Mouse (Mus musculus) large intestine, adult 2 months (tissue): ENCODE measurements around the gene Slc38a1. TPM values are rescaled to one million over a fixed set of nuclear protein-coding genes. Genes with fewer than 3 reads are reported as not detected.

Experiments
- DNase-seq: peaks from one replicate; pipeline ENCODE4 v3.0.0-alpha.2; 2012; ENCODE audit warnings: low read depth, low spot score
- WGBS: fragments of 180-500 bp; shearing (Covaris S2); methylation state at CpG from one replicate; pipeline ENCODE4 v1.1.7; 2018; 5-methylcytosine and 5-hydroxymethylcytosine counted together
- polyA plus RNA-seq: library from polyadenylated mRNA; depleted of rRNA; stranded (reverse); fragments of >200 nt; gene quantifications from 2 replicates; pipeline ENCODE4 v1.2.3, GENCODE M21; 2012

Slc38a1 gene
- polyA plus RNA-seq, 1 experiment: 17.3 TPM

DNA sequence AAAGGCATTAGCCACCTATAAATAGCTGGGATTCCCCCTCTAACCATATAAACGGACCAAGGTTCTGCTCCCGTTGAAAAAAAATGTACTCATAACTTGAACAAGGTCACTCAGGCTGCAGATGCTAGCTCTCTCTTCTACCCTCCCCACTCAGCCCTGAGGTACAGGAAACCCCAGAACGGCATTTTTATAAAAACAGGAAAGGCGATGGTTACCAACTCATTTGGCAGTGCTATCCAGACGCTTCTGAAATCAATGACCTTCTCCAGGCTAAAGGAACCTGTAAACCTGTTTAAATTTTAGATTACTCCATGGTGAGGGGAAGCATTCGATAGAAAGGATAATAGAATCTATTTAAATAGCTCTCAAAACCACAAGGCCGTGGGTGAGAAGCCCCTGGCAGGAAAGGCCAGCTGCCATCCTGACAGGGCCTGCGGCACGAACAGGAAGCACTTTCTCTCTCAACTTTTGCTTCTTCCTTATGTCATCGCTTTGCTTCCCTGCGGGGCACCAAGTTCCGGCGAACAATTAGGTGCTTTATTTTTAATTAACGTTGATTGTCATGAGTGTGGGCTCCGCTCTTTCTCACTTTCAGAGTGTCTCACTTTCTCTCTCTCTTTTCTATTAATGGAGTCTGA lies 59.2 kb downstream of the Slc38a1 start:
- WGBS: 85% methylated on average over 15 of the region's 15 CpGs
- DNase-seq: no peak

DNA sequence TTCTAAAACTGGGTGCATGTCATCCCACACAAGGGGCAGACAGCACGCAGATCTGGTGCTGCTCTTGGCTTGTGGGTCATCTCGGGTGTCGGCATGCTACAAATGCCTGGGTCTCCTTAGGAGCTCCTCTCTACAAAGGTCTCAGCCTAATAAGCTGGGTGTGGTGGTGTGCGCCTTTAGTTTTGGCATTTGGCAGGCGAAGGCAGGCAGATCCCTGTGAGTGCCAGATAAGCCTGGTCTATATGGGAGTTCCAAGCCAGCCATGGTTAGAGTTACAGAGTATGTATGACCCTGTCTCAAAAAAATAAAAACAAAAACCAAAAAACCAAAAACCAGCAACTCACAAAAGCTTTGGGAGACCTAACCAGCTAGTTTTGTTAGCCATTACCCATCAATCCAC lies 65.7 kb downstream of the Slc38a1 start:
- 94% methylated on average over 5 of the region's 5 CpGs for WGBS
- no peak for DNase-seq

DNA sequence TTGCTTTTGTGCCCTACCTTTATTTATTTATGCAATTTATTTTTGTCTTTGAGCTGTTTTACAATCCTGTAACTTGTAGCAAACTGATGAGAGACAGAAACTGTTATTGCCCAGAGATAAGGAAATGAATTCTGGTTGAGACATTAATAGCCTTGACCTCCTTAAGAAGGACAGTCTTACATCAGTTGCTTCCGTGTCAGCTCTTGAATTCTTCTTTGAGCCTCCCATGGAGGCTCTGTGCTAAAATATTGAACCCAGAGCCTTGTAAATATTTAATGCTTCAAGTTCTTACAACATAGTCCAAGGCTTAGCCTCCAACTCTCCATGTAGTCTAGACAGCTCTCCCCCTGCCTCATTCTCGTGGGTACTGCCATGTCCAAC lies 73.7 kb downstream of the Slc38a1 start:
- 12% methylated on average over 2 of the region's 2 CpGs for WGBS
- no peak for DNase-seq

DNA sequence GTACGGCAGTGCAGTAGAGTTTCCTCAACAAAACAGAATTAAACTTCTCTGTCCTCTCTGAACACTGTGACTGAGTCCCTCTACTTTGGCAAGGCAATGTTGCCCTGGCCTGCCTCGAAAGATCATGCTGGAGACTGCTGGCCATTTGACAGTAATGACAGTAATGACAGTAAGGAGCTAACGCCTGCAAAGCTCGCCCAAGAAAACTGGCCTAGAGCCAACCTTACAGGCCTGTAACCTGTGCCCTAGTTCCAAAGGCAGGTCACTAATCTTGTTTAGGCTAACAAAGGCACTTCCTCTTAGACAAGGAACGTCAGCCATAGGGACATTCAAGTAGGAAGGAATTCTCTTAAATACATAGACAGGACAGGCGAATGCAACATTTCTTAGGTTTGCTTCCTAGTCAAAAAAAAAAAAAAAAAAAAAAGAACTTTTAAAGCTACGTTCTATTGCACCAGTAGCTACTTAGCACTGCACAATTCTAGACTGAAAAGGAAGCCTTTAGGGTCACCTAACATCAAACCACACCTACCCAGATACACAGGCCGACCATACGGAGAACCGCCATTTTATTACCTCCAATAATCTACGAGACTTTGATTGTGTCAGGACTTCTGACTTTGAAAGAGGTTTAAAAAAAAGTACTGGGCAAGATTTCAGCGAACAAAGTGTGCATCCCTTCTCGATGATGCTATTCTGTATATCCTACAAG lies 74.3 kb downstream of the Slc38a1 start:
- DNase-seq: peak; percentile 94
- 22% methylated on average over 13 of the region's 13 CpGs for WGBS

DNA sequence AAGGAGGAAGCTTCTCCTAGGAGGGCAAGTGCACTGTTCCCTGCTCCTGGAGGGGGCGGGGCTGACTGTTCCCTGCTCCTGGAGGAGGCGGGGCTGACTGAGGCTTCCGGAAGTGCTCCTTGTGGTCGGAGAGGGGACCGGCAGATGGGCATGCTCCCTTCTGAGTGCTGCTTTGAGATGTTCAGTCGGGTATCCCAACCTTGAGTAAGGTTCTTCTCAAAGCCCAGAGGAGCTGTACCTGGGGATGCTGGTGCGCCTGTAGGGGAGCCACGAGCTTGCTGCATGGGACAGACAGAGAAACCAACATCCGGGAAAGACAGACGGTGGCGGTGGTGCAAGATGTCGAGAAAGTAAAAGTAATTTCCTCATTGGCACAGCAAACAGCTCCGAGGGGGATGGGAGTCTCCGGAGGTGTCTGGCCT lies 75.9 kb downstream of the Slc38a1 start:
- DNase-seq: peak; percentile 67
- 10% methylated on average over 14 of the region's 14 CpGs for WGBS

DNA sequence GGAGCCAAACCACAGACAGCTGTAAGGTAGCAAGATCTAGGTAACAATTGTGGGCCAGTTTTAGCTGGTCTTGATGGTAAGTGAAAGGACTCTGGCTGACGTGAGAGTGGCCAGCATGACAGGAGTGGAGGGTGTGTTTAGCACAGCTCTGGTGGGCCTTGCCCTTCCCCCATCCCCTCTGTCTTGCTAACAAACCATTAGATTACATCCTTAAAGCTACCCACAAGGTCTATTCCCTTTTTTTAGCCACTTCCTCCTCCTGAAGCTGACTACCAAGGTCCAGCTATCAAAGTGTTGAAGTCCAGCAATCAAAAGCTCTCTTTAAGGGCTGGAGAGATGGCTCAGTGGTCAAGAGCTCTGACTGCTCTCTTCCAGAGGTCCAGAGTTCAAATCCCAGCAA lies 78.9 kb downstream of the Slc38a1 start:
- 85% methylated on average over 1 of the region's 1 CpGs for WGBS
- DNase-seq: no peak

DNA sequence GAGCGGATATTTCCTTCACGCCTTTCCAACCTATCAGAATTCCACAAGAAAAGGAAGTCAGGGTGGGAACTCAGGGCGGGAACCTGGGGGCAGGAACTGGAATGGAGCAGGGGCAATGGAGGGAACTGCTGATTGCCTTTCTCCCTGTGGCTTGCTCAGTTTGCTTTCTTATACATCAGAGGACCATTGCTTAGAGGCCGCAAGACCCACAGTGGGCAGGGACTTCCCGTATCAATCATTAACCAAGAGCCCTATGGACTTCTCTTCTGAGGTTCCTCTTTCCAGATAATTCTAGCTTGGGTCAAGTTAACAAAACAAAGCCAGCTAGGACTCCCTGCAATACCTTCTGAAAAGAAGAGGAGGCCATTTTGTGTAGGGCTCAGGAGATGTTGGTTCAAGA lies 80.2 kb downstream of the Slc38a1 start:
- no peak for DNase-seq
- 80% methylated on average over 5 of the region's 5 CpGs for WGBS

DNA sequence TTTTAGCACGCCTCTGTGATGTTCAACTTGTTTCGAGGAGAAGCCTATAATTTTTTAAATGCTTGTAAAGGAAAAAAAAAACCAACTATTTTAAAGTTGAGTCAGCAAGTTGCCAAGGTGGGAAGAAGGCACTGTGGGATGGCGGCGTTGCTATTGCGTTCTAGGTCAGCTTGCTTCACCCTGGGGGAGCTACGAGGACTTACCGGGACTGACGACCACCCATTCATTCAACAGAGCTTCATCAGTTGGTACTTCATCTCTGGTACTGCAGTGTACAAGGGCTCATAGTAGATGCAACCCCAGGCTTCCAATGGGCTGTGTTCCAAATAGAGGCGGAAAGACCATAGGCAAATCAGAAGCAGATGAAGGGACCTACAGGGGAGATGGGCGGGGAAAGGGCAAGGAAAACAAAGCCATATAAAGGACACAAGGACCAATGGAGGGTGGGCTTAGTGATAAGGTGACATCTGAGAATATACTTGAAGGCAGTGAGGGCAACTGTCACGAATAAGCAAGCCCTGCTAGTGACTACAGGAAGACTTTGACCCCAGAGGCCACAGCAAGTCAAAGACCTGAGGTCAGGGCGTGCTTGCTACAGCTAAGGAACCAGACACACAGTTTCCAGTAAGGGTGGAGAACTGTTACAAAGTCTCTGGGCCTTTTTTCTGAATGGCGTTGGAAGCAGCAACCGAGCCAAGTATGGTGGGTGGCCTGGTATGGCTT lies 82.0 kb downstream of the Slc38a1 start:
- WGBS: 87% methylated on average over 14 of the region's 14 CpGs
- DNase-seq: no peak

DNA sequence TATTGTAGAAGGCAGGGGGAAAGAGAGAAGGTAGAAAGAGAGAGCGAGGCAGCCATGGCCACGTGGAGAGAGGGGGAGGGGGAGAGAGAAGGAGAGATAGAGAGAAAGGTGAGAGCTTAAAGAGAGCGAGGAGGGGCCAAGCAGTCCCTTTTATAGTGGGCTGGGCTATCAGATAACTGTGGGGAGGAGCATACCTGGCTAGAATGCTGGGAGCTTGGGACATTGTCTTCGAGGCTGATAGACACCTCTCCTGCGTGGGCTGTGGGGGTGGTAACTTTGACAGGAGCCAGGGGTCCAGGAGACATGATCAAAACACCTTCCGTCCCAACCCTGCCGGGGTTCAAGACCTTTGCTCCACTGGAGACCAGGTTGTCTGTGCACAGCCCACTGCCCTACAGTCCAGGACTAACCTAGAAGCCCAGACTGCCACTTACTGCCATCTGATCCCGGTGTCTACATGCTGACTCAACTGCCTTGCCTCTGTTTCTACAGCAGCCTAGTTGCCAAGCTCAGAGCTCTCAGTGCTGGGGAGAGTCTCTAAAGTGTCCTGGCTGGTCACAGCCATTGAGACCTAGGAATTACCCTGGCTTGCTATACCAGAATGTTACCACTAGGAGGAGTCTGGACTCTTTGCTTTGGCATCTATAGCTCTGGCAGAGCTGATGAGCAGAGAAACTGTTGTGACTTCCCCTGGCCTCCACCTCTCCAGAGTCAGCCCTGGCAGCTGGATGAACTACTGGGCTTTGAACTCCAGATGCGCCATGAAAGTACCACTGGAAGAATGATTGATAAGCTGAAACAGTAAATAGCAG lies 90.9 kb downstream of the Slc38a1 start:
- DNase-seq: no peak
- 59% methylated on average over 9 of the region's 9 CpGs for WGBS

DNA sequence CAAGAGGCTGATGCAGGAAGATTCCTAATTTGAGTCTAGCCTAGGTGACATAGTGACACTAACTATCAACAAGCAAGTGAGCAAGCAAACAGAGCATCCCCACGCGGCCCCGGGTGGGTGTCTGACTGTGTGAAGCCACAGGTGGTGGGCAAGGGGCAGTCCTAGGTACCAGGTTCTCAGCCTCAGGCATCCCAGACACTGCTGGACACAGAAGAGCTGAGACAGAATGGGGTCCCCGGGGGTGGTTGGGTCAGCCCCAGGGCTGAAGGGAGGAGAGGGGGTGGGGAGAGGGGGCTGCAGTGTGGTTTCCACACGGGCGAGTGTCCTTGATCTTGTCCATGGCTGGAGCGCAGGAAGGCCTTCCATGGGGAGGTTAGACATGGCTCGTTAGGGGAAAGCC lies 91.6 kb downstream of the Slc38a1 start:
- 92% methylated on average over 8 of the region's 8 CpGs for WGBS
- no peak for DNase-seq

DNA sequence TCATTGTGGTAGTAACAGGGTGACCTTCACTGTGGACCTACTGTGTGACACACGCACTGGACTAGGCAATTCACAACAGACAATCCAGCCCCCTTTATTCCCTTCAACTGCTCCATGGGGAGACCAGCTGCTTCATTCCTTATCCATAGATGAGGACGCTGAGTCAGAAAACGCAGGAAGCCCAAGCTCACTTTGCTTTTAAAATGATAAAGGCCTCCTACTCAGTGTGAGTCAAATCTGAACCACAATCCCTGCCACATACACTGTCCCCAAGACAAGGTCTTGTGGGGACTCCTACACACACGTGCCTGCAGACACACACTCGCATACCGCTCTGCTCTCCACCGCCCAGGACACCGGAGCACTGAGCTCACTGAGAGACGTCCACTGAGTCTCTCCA lies 94.3 kb downstream of the Slc38a1 start:
- no peak for DNase-seq
- WGBS: 89% methylated on average over 9 of the region's 9 CpGs

DNA sequence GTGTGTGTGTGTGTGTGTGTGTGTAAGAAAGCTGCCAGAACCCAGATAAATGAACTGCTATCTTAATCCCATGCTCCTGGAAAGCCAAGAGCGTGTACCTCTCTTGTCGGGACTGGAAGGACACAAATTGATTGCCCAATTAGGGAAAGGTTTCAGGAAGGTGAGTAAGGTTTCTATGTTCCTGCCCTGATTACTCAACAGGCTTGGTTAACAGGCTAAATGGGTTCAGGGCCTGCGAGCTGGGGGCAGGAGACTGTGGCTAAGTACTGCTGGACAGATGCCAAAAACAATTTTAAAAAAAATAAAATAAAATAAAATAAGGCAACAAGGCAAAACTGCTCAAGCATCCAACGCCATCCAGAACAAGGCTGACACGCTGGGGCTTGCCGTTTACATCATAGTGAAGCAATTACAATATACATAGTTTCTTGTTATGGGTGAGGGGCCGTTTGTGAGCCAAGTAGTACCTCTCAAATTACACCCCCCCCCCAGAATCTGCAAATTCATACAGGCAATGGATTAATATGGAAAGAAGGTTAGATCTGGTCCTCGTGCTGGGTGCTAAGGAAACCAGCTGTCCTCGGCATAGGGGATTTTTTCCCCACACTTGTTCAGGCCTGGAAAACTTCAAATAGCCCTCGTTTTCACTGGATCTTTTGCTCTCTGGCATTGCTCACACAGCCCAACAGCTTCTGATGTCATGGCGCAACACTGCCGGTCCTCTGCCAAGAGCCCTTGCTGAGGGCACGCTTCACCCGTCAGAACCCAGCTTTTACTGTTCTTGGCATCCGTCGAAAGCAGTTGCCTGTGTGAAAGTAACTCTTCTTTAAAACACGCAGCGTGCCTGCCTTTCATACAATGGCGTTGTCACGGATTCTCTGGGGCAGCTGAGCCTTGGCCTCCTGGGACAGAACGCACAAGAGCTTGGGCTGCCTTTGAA lies 95.2 kb downstream of the Slc38a1 start:
- 69% methylated on average over 21 of the region's 21 CpGs for WGBS
- no peak for DNase-seq

DNA sequence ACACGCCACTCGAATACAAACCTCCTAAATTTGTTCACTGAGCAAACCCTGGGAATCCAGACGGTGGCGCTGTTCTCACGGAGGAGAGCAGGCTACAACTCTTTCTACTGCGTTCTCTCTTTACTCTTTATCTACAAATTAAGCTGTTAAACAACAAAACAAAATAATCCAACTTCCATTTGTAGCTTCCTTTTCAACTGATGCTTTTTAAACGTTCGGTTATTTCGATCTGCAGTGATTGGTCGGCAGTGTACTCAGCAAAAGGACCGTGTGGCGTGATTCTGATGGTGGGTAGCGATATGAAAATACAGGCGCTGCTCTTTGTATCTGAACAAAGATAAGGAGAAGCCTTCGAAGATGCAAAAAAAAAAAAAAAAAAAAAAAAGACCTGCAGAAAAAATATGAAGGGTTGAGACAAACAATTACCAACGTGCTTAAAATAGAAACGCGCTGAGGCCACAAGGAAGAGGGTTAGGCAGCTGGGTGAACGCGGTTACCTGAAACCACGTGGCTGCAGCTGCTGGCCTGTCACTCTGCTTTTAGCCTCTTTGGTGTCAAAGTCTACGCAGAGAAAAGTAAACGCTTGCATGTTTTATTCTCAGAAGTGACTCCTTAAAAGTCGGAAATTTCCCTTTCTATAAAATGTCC lies 99.4 kb downstream of the Slc38a1 start:
- WGBS: 1% methylated on average over 24 of the region's 24 CpGs
- DNase-seq: no peak

DNA sequence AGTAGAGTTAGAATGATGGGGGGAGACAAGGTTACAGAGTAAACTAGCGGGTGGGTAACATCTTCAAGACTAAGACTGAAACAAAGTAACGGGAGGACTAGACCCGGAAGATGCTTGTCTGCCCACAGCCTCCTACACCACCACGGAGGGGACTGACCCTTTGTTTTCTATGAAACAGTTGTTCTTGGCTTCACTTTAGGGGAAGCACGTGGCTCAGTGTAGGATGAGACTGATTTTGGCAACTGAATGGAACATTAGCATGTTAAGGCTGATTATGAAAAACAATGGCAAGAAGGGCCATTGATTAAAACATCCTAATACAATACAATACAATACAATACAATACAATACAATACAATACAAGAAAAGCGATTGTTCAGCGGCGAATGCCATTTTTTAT lies 100.6 kb downstream of the Slc38a1 start:
- no peak for DNase-seq
- 83% methylated on average over 8 of the region's 8 CpGs for WGBS

DNA sequence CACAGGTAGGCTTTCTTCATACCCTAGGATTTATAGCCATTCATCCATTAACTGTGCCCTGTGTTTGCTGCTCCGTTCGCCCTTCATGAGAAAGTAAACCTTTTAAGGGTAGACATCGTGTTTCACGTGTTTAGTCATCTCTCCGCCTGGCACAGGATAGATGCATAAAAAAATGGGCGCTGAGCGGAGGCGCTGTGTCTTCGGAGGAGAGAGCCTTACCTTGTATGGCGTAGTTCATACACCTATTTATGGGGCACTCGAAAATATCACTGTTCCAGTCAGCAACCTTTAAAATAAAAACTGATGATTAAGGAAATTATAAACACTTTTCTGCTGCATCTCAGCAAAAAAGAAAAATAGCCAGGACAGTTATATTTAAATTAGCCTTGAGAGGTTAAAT lies 105.4 kb downstream of the Slc38a1 start:
- no peak for DNase-seq
- 46% methylated on average over 11 of the region's 11 CpGs for WGBS

DNA sequence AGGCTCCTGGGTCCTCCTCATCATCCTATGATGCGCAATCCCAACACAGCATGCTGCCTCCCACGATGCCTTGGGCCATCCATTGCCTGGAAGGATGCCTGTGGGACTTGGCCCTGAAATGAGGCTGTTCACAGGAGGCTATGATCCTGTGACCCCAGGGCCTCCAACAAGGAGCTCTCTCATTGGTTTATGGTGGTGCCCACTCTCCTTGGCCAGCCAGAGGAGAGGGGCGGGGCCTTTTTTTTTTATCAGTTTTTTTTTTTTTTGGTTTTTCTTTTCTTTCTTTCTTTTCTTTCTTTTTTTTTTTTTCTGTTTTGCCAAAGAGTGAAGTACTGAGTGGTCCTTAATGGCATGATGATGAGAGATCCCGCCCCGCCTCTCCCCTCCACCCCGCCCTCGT lies 106.3 kb downstream of the Slc38a1 start:
- DNase-seq: no peak
- 91% methylated on average over 7 of the region's 7 CpGs for WGBS

DNA sequence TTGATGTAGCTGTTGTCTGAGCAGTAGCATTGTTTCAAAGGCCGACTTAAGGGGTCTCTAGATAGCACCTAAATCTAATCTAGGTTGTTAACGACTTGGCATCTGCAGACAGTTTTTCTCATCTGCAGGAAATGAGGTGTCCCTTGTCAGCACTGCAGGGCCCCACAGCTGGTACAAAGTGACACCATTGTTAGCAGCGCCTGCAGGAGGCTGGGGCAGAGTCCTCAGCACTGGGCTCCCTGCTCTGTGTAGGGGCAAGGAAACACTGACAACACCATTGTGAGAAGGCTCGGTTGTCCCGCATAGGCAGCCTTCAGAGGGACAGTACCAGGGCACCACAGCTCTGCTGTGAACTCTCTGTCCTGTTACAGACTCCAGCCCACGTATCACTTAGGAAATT lies 115.0 kb downstream of the Slc38a1 start:
- WGBS: 33% methylated on average over 6 of the region's 6 CpGs
- no peak for DNase-seq

DNA sequence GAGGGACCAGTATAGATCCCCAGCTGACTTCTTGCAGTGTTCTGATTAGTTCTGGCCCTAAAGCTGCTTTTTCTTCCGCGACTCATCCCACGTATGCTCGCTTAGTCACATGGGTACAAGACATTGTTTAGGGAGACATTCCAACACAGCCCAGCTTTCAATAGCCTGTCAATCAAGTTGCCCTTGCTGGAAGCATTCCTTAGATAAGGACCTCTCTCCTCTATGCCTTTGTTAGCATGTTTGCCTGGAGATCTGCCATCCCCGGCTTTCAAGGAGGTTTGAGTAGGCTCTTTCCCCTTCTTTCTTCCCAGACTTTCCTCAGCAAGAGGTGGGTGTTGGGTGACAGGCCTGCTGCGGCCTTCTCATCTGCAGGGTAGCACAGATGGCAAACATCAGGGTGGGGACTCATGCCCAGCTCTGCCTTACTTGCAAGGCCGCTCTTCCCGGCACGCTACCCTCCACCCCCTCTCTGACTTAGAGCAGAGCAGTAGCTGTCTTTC lies 118.4 kb downstream of the Slc38a1 start:
- WGBS: 55% methylated on average over 9 of the region's 9 CpGs
- no peak for DNase-seq
